Comparison of ENCODE assay signal across 18 mouse cellular contexts in the genomic region with DNA sequence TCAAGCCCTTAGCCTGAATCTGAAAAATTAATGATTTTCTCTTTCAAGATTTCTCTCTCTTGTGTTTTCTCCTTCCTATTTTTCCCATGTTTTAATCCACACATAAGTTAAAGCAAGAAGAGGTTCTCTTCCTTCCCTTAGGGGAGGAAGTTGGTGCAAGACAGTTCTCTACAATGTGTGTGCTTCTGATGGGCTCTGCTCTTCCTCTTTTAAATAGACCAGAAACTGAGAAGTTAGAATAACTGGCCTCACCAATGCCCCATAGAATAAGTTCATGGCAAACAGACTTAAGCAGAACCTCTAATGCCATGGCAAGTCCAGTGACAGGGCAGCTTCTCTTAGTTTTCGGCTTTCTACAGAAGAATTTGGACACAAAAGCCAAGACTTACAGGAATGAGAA.
DNase-seq lines count a peak whose midpoint lies in the region; ATAC-seq and TF ChIP-seq lines count a peak whose summit lies in the region.
"Had no signal": no experiment of that assay in that cellular context is flagged by ENCODE, and none has a peak within 500 bp of the region (broad histone marks: within the 10 kb centered on the region; RNA-seq: fewer than 3 reads in every experiment).

No protein-coding gene starts in this region.

- H3K27ac ChIP-seq in MEL (ENCODE audit: control insufficient read depth, low read depth, low read length): peak overlapping the region; percentile 50; the same call in 1 of the 2 replicates
- H3K27ac ChIP-seq in lung, postnatal 0 days (ENCODE audit: low read length): no peak overlapping the region
- H3K27ac ChIP-seq: embryonic facial prominence, embryonic 13.5 days; forebrain, embryonic 12.5 days; heart, adult 2 months; hindbrain, embryonic 15.5 days had no signal

- H3K4me3 ChIP-seq in MEL (ENCODE audit: control insufficient read depth in 1 of 2, insufficient read depth in 1 of 2, low read depth in 2 of 2, low read length in 2 of 2): no peak overlapping the region
- H3K4me3 ChIP-seq in lung, postnatal 0 days (ENCODE audit: low read depth, low read length): no peak overlapping the region
- H3K4me3 ChIP-seq: embryonic facial prominence, embryonic 13.5 days; forebrain, embryonic 12.5 days; heart, adult 2 months; heart, embryonic 12.5 days; hindbrain, embryonic 15.5 days had no signal

- H3K79me2 ChIP-seq in MEL (ENCODE audit: control insufficient read depth, insufficient read depth, low read length, poor library complexity): no peaks in the 10 kb centered on the region

- TF ChIP-seq POLR2A in MEL (IDR thresholded peaks at IDR 0.05; ENCODE audit: control insufficient read depth in 1 of 2, insufficient read depth in 1 of 2, low read depth in 1 of 2, low read length in 2 of 2, poor library complexity in 1 of 2): no peak

- peaks cover 0 to 31% of the 10 kb centered on the region in 2 experiments; a peak in 2 of 4 replicates for H3K36me3 ChIP-seq in MEL (ENCODE audit: control insufficient read depth in 1 of 2, insufficient read depth in 2 of 2, low read length in 2 of 2)
- H3K36me3 ChIP-seq in lung, postnatal 0 days (ENCODE audit: insufficient read depth, low read length): no peaks in the 10 kb centered on the region
- H3K36me3 ChIP-seq: embryonic facial prominence, embryonic 13.5 days; forebrain, embryonic 12.5 days; heart, embryonic 12.5 days; hindbrain, embryonic 15.5 days had no signal

- peak; percentile 94 for ATAC-seq in granulocyte monocyte progenitor cell, adult 5-6 weeks (replicated peaks; ENCODE audit: poor library complexity, severe bottlenecking)
- 0 out of 2 replicates have a peak, but pooled peaks have one; percentile 23 for ATAC-seq in neutrophil, adult 5-6 weeks (ENCODE audit: extremely low read depth, insufficient number of reproducible peaks, low FRiP score, poor library complexity, severe bottlenecking)
- no peak for ATAC-seq in lung, postnatal 0 days
- ATAC-seq: forebrain, postnatal 0 days; intestine, embryonic 16.5 days had no signal

- no peak for TF ChIP-seq CTCF in MEL (IDR thresholded peaks at IDR 0.05 in 2 of 3, conservative IDR thresholded peaks at IDR 0.05 in 1 of 3; ENCODE audit: control insufficient read depth in 1 of 3, insufficient read depth in 1 of 3, low read depth in 2 of 3, low read length in 3 of 3, poor library complexity in 1 of 3, severe bottlenecking in 1 of 3)
- no peak for TF ChIP-seq CTCF in lung, postnatal 0 days (IDR thresholded peaks at IDR 0.05)

- TF ChIP-seq RAD21 in MEL (IDR thresholded peaks at IDR 0.05; ENCODE audit: low read depth, low read length): no peak

- H3K27me3 ChIP-seq in MEL (ENCODE audit: control insufficient read depth in 1 of 2, insufficient read depth in 2 of 2, low read length in 2 of 2): no peaks in the 10 kb centered on the region
- no peaks in the 10 kb centered on the region for H3K27me3 ChIP-seq in lung, postnatal 0 days (replicated peaks; ENCODE audit: insufficient read depth, low read length)
- H3K27me3 ChIP-seq: embryonic facial prominence, embryonic 13.5 days; forebrain, embryonic 12.5 days; heart, embryonic 12.5 days; hindbrain, embryonic 15.5 days had no signal

- no peaks in the 10 kb centered on the region for H3K9me3 ChIP-seq in MEL (replicated peaks; ENCODE audit: insufficient read depth, low read length)
- no peaks in the 10 kb centered on the region for H3K9me3 ChIP-seq in lung, postnatal 0 days (ENCODE audit: low read length)
- H3K9me3 ChIP-seq: embryonic facial prominence, embryonic 13.5 days; forebrain, embryonic 12.5 days; heart, embryonic 12.5 days; hindbrain, embryonic 15.5 days had no signal

- peak; percentile 41 to 80; a peak in 3 of 4 replicates for TF ChIP-seq EP300 in MEL (IDR thresholded peaks at IDR 0.05; ENCODE audit: low read depth in 1 of 2, low read length in 2 of 2)
- TF ChIP-seq EP300 in lung, postnatal 0 days (IDR thresholded peaks at IDR 0.05): no peak

- no peak overlapping the region for H3K4me2 ChIP-seq in lung, postnatal 0 days (replicated peaks; ENCODE audit: low read depth, low read length)
- H3K4me2 ChIP-seq: embryonic facial prominence, embryonic 13.5 days; forebrain, embryonic 12.5 days; heart, embryonic 12.5 days; hindbrain, embryonic 15.5 days had no signal

- peak; percentile 76 for DNase-seq in MEL (ENCODE audit: low read depth, low spot score)
- DNase-seq in lung, postnatal 0 days (ENCODE audit: low spot score): no peak
- DNase-seq in embryo, embryonic 11 days: no peak
- no peak for DNase-seq in right cerebral cortex, postnatal 36 days (ENCODE audit: low spot score in 2 of 2)
- DNase-seq: adrenal gland, adult 2 months; adrenal gland, postnatal 25 days; cerebellum, adult 2 months; cerebellum, postnatal 10 days; forebrain, postnatal 0 days; gastrocnemius, postnatal 10 days; heart, adult 2 months had no signal

- peaks cover 9 to 18% of the 10 kb centered on the region in 2 experiments for H3K4me1 ChIP-seq in MEL (ENCODE audit: control insufficient read depth in 1 of 2, insufficient read depth in 2 of 2, low read length in 2 of 2)
- no peaks in the 10 kb centered on the region; the same call in 1 of the 2 replicates for H3K4me1 ChIP-seq in lung, postnatal 0 days (ENCODE audit: insufficient read depth, low read depth, low read length)
- H3K4me1 ChIP-seq: forebrain, embryonic 12.5 days; hindbrain, embryonic 15.5 days had no signal

- WGBS in lung, postnatal 0 days: 96% methylated on average over 1 of the region's 1 CpGs

- H3K9ac ChIP-seq in MEL (ENCODE audit: control insufficient read depth, low read depth, low read length, poor library complexity, severe bottlenecking): no peak overlapping the region; the same call in 1 of the 2 replicates
- H3K9ac ChIP-seq in lung, postnatal 0 days (replicated peaks; ENCODE audit: low read depth): no peak overlapping the region
- H3K9ac ChIP-seq: embryonic facial prominence, embryonic 13.5 days; forebrain, embryonic 12.5 days; forebrain, postnatal 0 days; heart, embryonic 12.5 days; hindbrain, embryonic 15.5 days had no signal

TF ChIP-seq in MEL, 35 proteins besides CTCF, POLR2A, EP300 and RAD21:
- 0 out of 2 replicates have a peak, but pooled peaks have one; percentile 23 for TF ChIP-seq MAZ (IDR thresholded peaks at IDR 0.05; ENCODE audit: low read depth, low read length)
- no peak for TF ChIP-seq TBP (IDR thresholded peaks at IDR 0.05; ENCODE audit: low read depth, low read length)
- no peak for TF ChIP-seq BHLHE40 (IDR thresholded peaks at IDR 0.05; ENCODE audit: borderline replicate concordance, low read depth, low read length)
- TF ChIP-seq TAL1 (IDR thresholded peaks at IDR 0.05; ENCODE audit: low read length): 0 out of 2 replicates have a peak, but pooled peaks have one; percentile 17
- no peak for TF ChIP-seq MAFK (IDR thresholded peaks at IDR 0.05; ENCODE audit: borderline replicate concordance, low read depth, low read length)
- no peak for TF ChIP-seq GABPA (IDR thresholded peaks at IDR 0.05; ENCODE audit: low read depth, low read length)
- TF ChIP-seq RCOR1 (IDR thresholded peaks at IDR 0.05; ENCODE audit: low read depth, low read length): 0 out of 2 replicates have a peak, but pooled peaks have one; percentile 33
- TF ChIP-seq MEF2A (IDR thresholded peaks at IDR 0.05; ENCODE audit: extremely low read depth, insufficient replicate concordance, low read depth, low read length, poor library complexity, severe bottlenecking): no peak
- no peak for TF ChIP-seq MAX (IDR thresholded peaks at IDR 0.05; ENCODE audit: low read length)
- TF ChIP-seq ZMIZ1 (IDR thresholded peaks at IDR 0.05; ENCODE audit: low read depth, low read length): no peak
- TF ChIP-seq KAT2A (conservative IDR thresholded peaks at IDR 0.05; ENCODE audit: low read depth, low read length): no peak
TF ChIP-seq in MEL: peak in this region for 3.
